Comparison of ENCODE assay signal across 8 mouse cellular contexts in the genomic region with DNA sequence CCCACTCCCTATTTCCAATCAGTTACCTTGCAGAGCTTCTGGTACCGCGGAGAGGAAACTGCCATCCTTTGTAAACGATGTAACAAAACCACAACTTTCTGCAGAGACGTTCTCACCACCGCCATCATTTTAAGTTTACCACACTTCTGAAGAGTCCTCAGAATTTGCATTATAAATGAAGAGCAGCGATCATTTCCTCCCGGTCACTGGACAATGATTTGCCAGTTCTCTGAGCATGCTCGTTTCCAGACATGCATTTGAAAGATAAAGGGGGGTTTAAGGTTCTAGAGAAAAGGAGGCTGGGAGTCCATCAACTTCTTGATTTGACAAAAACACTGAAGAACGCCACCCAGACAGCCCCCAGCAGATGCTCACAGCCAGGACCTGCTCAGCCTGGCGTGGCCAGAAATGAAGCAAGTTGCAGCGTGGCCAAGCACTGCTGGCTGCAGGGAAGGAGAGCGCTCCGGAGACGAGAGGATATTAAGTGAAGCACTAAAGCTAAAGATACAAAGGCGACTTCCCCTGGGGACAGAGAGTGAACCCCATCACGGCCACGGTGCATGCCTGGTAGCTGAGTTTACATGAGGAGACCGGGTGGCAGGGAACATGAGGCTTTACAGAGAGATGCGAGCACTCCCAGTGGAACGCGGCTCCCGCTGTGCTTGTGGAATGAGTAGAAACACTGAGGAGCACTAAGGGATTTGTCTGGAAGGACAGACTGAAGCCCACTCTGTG.
DNase-seq lines count a peak whose midpoint lies in the region; ATAC-seq and TF ChIP-seq lines count a peak whose summit lies in the region.

No protein-coding gene starts in this region.

- peaks cover 10% of the 10 kb centered on the region; the same call in 1 of the 2 replicates for H3K4me1 ChIP-seq in kidney, embryonic 15.5 days
- H3K4me1 ChIP-seq in kidney, adult 2 months (ENCODE audit: control insufficient read depth, insufficient read depth, low read length), result no peaks in the 10 kb centered on the region
- H3K4me1 ChIP-seq in forebrain, embryonic 10.5 days, result peaks cover 18% of the 10 kb centered on the region
- peaks cover 13% of the 10 kb centered on the region for H3K4me1 ChIP-seq in midbrain, embryonic 12.5 days

- no peaks in the 10 kb centered on the region for H3K36me3 ChIP-seq in kidney, embryonic 15.5 days
- no peaks in the 10 kb centered on the region; the same call in 1 of the 2 replicates for H3K36me3 ChIP-seq in kidney, adult 2 months (ENCODE audit: control insufficient read depth, insufficient read depth, low read length)
- no peaks in the 10 kb centered on the region for H3K36me3 ChIP-seq in forebrain, embryonic 10.5 days (replicated peaks)
- no peaks in the 10 kb centered on the region for H3K36me3 ChIP-seq in midbrain, embryonic 12.5 days

- no peaks in the 10 kb centered on the region for H3K27me3 ChIP-seq in kidney, embryonic 15.5 days
- H3K27me3 ChIP-seq in kidney, adult 2 months (replicated peaks; ENCODE audit: control insufficient read depth, insufficient read depth, low read length), result no peaks in the 10 kb centered on the region
- H3K27me3 ChIP-seq in forebrain, embryonic 10.5 days (ENCODE audit: poor library complexity, severe bottlenecking), result no peaks in the 10 kb centered on the region
- no peaks in the 10 kb centered on the region for H3K27me3 ChIP-seq in midbrain, embryonic 12.5 days

- H3K9me3 ChIP-seq in kidney, embryonic 15.5 days (replicated peaks), result no peaks in the 10 kb centered on the region
- no peaks in the 10 kb centered on the region for H3K9me3 ChIP-seq in forebrain, embryonic 10.5 days
- H3K9me3 ChIP-seq in midbrain, embryonic 12.5 days, result no peaks in the 10 kb centered on the region

- DNase-seq in kidney, adult 2 months, result no peak
- peak; percentile 93 for DNase-seq in ZHBTc4 (ENCODE audit: low read depth, low spot score)
- peak; percentile 36 for DNase-seq in forebrain, embryonic 10.5 days (ENCODE audit: extremely low spot score, low spot score)
- DNase-seq in layer of hippocampus, adult 18-20 months (ENCODE audit: low spot score in 2 of 2), result peak; percentile 25 to 68
- peak; percentile 20 for DNase-seq in yolk sac, embryonic 10.5 days (ENCODE audit: low spot score)

- no peak overlapping the region for H3K27ac ChIP-seq in kidney, embryonic 15.5 days
- H3K27ac ChIP-seq in kidney, adult 2 months (ENCODE audit: insufficient read depth, low read depth, low read length), result no peak overlapping the region
- peak overlapping the region; percentile 79 for H3K27ac ChIP-seq in forebrain, embryonic 10.5 days
- H3K27ac ChIP-seq in midbrain, embryonic 12.5 days (replicated peaks), result 0 out of 2 replicates have a peak overlapping the region, but pooled peaks have one; percentile 39

- H3K4me3 ChIP-seq in kidney, embryonic 15.5 days (replicated peaks), result peak overlapping the region; percentile 33
- no peak overlapping the region for H3K4me3 ChIP-seq in kidney, adult 2 months (ENCODE audit: insufficient read depth, low read depth, low read length)
- H3K4me3 ChIP-seq in forebrain, embryonic 10.5 days, result peak overlapping the region; percentile 49
- peak overlapping the region; percentile 44 for H3K4me3 ChIP-seq in midbrain, embryonic 12.5 days

- 0 out of 2 replicates have a peak overlapping the region, but pooled peaks have one; percentile 18 for H3K9ac ChIP-seq in kidney, embryonic 15.5 days
- peak overlapping the region; percentile 66 for H3K9ac ChIP-seq in midbrain, embryonic 12.5 days (replicated peaks)

- TF ChIP-seq POLR2A in kidney, adult 2 months (IDR thresholded peaks at IDR 0.05; ENCODE audit: low read depth, low read length), result no peak

- peak overlapping the region; percentile 59 for H3K4me2 ChIP-seq in kidney, embryonic 15.5 days
- peak overlapping the region; percentile 76 for H3K4me2 ChIP-seq in midbrain, embryonic 12.5 days (replicated peaks)

- 14% methylated on average over 22 of the region's 22 CpGs for WGBS in kidney, embryonic 15.5 days
- WGBS in kidney, adult 2 months, result 35% methylated on average over 22 of the region's 22 CpGs
- WGBS in forebrain, embryonic 10.5 days, result 3% methylated on average over 22 of the region's 22 CpGs
- WGBS in midbrain, embryonic 12.5 days, result 3% methylated on average over 22 of the region's 22 CpGs

- ATAC-seq in kidney, embryonic 15.5 days (replicated peaks; ENCODE audit: low FRiP score), result peak; percentile 61
- ATAC-seq in midbrain, embryonic 12.5 days (ENCODE audit: low FRiP score, low read depth), result peak; percentile 59
- ATAC-seq in granulocyte monocyte progenitor cell, adult 5-6 weeks (replicated peaks; ENCODE audit: poor library complexity, severe bottlenecking), result no peak

- no peak for TF ChIP-seq CTCF in kidney, adult 2 months (conservative IDR thresholded peaks at IDR 0.05; ENCODE audit: insufficient read depth, insufficient read length, low read depth, low read length)

Comparison
In these comparisons a context has a peak if more than half of its experiments do, and no peak if none do; other contexts are left out.
1. H3K27ac ChIP-seq: peak in forebrain, embryonic 10.5 days (single experiment) and midbrain, embryonic 12.5 days (single experiment); none in kidney, embryonic 15.5 days (single experiment) and kidney, adult 2 months (single experiment).